Mouse (Mus musculus): Measurements from ENCODE around the gene Pld5. TPM values are rescaled to one million over a fixed set of nuclear protein-coding genes. Genes with fewer than 3 reads are reported as not detected.

Pld5 gene
- not detected in 2 replicates for polyA plus RNA-seq (2012; rRNA removed)

GRCm38 (mm10) chr1:176274667-176275610 is at the start of gene Pld5:
Pld5 (minus strand) TSS chr1:176275312.

GRCm38 (mm10) chr1:175979014-175979413 is 296.1 kb downstream of the Pld5 start, which contains the start of gene Rbm8a2:
Rbm8a2 (minus strand) TSS chr1:175979114.

GRCm38 (mm10) chr1:175920029-175920428 is 355.1 kb downstream of the Pld5 start, which contains the start of gene Gm38100:
Gm38100 (plus strand) TSS chr1:175920329.

